Mouse (Mus musculus): ENCODE data around the gene Ebf1. TPM values are rescaled to one million over a fixed set of nuclear protein-coding genes. Genes with fewer than 3 reads are reported as not detected.

The Ebf1 gene
- total RNA-seq, 2 experiments from 2014 or later: 19.7 to 22.8 TPM

DNA sequence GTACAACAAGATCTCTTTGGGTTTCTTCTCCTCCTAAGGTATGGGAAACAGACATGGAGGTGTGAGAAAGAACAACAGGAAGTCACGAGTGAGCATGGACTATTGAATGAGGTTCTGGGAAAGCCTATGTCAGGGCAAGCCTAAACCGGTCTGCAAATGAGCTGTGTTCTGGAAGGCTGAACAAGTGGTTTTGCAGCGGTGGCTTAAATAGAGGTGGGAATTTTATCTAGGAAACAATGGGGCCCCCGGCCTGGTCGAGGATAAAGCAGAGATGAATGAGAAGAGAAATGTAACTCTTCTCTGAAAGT lies 73.1 kb downstream of the Ebf1 start:
- intact Hi-C loops (cut with DNase I): no loop called here
- DNase-seq: no peak

DNA sequence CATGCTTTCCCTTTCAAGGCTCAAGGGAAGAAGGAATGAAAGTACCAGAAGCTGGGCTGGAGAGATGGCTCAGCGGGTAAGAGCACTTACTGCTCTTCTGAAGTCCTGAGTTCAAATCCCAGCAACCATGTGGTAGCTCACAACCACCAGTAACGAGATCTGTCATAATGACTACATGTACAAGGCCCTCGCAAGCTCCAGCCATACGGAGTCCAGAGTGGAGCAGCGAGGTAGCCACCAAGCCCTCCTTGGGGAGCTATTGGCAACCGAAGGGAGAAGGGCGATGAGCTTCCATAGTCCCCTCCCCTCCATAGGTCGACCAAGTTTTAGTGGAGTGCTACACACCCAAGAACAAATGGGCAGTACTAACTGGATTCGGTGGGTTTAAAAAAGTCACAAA lies 78.3 kb downstream of the Ebf1 start:
- intact Hi-C loops (cut with DNase I): no loop called here
- DNase-seq: no peak

DNA sequence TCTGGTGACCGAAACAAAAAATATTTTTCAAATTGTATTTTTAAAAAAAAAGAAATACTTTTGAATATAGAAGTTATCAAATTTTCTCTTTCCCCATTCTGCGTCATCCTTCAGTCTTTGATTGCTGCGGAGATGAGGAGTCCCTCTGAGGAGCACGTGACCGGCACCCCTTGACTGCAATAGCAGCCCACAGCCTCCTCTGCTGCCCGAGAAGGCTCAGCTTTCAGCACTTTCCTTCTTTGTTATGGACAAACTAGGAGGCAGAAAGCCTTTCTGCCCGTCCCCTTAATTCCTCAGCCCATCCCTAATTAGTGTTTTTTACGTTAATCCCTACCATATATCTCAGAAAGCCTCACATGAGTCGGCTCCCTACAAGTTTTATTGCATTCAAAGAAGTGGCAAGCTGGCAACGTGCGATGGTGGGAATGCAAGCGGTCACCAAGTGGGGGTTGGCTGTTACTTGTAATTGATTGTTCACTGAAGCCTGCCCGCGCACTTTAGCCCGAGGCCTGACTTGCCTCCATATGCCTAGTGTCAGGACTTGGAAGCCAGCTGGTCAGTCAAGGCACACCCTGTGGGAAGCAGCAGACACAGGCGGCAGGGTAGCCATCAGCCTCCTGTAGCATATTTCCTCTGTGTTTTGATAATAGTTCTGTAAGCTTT lies 79.6 kb downstream of the Ebf1 start:
- intact Hi-C loops (cut with DNase I): no loop called here
- DNase-seq: no peak

DNA sequence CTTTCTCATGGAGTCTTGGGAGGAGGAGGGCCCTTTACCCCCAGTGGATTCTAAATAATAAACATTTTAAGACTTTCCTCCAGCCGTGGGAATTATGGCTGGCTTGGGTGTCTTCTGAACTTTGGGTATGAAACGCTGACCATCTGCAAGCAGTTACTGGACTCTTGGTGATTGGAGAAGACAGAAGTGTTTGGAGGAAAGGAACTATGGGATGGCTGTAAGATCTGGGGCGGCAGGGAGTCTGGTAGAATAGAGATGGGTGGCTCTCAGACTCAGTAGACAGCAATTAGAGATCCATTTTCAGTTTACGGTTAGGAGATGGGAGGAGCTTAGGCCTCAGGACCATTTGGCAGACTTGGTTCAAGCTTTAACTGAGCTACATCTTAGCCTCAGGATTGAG lies 83.1 kb downstream of the Ebf1 start:
- no peak for DNase-seq
- intact Hi-C loops (cut with DNase I): no loop called here

DNA sequence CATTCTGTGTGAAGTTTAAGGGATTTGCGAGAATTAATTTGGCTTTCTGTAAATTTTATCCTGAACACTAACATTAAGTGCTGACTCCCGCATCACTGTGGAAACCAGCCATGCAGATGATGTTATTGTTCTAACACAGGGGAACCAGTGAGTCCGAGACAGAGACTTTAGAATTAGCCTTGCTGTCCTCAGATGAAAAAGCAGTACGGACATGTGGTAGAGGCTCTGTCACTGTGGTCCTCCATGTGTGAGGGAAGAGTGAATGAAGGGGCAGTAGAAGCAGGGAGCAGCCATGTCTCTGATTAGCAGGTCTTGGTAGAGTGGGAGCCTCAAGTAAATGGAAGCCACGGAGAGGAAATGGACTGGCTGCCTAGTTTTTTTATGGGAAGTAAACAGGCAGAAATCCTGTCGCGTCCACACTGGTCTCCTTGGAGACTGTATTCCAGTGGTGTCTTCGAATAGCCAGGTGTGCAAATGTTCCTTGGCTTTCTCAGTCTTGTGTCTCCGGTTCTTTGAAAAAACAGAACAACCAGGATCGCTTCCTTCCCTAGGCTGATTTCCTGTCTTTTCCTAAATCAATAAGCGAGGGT lies 84.2 kb downstream of the Ebf1 start:
- intact Hi-C loops (cut with DNase I): no loop called here
- DNase-seq: no peak

DNA sequence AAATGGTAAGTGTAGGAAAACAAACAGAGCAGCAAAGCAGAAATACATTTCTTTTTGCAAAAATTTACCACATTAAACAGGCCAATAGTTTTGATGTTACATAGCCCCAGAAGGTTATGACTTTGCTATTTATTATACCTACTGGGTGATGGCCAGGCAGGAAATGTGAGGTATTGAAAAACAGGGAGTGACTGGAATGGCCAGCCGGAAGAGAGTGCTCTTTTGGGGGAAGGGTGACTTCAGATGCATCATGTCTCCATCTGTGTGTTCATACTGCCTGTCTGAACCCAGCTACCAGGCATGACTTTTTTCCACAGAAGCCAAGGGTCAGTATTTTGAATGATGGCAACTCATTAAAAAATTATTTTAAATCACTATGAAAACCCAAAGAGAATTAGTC lies 84.7 kb downstream of the Ebf1 start:
- intact Hi-C loops (cut with DNase I): no loop called here
- DNase-seq: no peak

DNA sequence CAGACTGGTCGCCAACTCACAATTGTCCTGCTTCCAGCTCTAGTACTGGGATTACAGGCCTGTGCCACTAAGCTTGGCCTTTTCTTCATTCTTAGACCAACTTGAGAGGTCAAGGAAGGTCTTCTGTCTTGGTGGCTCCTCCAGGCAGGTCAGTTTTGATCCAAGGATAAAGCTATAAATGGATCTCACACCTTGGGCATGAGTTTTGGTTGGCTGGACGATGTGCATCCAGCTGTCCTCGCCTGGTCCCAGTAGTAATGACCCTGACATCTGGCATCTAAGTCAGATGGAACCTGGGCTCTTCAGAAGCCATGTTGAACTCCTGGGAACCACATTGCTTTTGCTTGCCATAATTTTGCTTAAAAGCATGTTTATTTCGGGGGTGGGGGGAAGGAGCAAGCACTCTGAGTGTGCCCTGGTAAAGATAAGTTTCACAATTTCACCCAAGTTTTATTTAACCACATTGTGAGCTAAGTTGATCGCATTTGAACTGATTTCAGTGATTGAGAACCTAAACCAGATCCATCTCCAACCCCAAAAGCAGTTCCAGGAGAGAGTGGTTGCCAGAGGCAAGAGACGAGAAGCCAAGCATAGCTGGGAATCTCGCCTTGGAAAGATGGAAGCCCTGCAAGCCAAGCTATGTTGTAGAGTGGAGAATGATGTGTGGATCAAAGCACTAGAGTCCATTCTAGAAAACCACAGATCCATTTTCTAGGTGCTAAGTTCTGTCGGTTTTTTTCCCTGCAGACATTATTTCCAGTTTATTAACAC lies 85.8 kb downstream of the Ebf1 start:
- DNase-seq: no peak
- intact Hi-C loops (cut with DNase I): no loop called here

DNA sequence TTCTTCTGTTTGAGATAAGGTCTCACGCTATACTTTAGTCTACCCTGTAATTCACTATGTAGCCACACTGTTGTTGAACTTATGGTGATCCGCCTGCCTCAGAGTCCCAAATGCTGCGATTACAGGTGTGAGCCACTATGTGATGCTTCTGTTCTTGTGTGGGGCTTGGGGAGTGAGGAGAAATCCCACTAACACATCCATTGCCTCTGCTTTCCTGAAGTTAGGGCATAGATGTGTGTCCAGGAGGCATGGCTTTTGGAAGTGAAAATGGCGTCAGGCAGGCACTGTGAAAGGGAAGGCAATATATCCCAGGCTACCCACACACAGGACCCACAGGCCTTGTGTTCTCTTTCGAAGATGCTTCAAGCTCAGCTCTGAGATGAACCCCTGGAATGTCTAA lies 86.8 kb downstream of the Ebf1 start:
- intact Hi-C loops (cut with DNase I): no loop called here
- no peak for DNase-seq

DNA sequence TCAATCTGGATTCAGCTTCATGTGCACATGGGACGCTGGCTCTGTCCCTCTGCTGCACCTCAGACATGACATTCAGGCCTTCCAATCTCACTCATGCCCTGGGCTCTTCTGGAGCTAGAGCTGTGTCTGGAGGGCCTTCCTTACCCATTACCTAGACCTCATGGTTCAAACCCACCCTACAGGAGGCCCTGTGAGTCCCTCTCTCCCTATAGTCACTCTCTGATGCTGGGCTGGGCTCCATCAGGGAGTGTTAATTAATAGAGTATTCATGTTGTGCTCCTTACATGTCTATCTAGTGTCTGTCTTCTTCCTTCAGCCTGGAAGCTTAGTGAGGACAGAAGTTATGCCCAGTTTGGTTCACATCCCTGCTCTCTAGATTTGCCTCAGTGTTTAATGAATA lies 88.7 kb downstream of the Ebf1 start:
- intact Hi-C loops (cut with DNase I): no loop called here

DNA sequence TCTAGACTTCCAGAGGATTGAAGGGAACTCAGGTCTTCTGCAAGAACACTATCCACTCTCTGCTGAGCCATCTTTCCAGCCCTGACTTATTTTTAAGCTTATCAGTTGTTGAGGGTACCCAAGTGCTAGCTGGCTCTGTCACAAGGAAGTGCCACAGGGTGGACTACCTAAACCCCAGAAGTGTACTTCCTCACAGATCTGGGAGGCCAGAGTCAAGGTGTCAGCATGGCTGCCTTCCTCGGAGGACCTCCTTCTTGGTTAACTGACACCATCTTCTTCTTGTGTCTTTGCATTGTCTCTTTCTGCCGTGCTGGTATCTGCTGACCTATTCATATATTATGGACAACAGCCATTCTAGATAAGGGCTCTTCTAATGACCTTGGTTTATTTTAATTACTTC lies 89.3 kb downstream of the Ebf1 start:
- no peak for DNase-seq
- intact Hi-C loops (cut with DNase I): no loop called here

More for the DNA sequence above, 88.7 kb downstream of the Ebf1 start:
- DNase-seq: no peak

DNA sequence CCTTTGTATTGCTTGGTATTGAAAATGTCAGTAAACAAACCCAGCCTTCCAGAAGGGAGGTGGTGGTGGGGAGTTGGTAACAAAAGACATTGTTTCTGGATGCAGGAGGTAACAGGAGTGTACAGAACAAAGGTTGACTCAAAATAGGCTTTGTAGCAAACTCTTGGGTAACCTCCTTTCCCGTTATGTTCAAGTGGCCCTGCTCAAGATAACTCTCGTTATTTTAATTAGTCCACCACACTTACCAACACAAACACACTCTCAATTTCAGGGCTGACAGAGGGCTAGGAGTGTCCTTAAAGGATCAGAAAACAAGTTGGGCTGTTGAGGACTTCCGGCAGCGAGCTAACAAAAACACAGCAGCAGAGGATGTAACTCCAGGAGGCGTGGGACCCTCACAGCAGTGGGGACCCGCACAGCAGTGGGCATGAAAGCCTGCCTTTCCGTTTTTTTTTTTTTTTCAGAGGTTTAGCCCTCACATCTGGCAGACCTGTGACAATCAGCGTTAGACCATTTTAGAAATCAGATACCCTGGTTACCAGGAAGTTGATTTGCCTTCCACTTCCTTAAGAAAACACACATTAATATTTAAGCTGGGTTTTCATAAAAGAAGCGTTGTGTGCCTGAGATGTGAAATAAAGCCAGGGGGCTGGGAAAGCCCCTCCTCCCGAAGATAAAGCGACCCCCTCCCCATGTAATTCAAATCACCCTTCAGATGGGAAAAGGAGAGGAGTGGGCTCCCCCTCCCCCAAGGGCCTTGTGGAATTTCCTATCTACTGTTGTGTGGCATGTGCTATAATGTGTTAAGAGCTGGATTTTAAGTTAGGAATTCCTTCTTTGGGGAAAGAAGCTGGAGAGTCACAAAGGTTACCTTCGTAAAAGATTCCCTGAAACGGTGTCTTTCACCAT lies 90.5 kb downstream of the Ebf1 start:
- DNase-seq: no peak
- intact Hi-C loops (cut with DNase I): no loop called here

DNA sequence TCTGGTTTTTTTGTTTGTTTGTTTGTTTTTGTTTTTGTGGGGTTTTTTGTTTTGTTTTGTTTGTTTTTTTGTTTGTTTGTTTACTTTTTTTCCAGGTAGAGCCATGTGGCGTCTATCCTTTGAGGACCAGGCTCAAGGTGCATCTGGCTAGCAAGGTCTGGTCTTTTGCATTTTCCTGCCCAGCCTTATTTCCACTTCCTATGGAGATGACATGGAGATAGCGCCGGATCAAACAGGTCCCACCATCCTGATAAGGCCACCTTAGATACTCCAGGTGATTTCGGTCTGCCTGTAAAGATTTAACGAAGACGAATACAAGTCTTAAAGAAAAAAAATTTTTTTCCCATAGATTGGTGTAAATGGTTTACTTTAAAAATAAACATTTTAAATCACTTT lies 91.2 kb downstream of the Ebf1 start:
- DNase-seq: no peak
- intact Hi-C loops (cut with DNase I): no loop called here

DNA sequence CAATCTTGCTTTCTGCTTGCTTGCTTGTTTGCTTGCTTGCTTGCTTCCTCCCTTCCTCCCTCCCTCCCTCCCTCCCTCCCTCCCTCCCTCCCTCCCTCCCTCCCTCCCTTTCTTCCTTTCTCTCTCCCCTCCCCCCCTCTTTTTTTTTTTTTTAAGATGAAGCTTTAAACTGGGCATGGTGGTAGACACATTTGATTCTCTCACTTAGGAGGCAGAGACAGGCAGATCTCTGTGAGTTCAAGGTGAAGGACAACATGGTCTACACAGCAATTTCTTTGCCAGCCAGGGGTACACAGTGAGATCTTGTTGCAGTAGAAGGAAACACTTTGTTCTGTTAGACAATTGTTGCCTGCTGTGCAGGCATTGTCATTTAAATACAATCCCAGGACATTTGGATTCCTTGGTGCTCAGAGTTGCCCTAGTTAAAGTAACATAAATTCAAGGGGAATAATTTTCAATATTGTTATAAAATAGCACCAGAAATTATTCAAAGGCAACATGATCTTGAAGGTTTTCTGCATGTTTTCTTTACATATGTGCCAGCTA lies 92.0 kb downstream of the Ebf1 start:
- intact Hi-C loops (cut with DNase I): no loop called here
- DNase-seq: no peak

DNA sequence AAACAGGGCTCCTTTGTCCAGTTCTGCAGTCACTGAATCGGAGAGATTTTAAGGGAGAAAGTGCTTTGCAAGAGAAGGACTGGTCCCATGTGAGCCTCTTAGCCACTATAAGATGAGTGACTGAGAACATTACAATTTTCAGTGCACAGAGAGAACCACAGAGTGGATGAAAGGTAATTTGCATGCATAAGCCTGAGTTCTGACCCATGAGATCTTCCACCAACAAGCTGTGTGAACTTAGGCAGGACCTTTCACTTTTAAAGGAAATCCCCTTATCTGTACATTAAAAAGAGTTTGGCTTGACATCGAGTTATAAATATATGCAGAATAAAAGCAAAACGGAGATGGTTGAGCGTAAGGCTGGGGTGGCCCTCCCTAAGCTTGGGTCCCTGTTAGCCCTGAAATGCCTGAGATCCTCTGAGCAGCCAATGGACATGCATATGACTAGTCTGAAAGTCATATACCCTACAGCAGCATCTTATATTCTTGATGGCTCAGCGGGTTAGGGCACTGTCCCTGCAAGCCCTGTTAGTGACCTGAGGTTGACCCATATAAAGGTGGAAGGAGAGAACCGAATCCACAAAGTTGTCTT lies 92.8 kb downstream of the Ebf1 start:
- no peak for DNase-seq
- intact Hi-C loops (cut with DNase I): no loop called here

DNA sequence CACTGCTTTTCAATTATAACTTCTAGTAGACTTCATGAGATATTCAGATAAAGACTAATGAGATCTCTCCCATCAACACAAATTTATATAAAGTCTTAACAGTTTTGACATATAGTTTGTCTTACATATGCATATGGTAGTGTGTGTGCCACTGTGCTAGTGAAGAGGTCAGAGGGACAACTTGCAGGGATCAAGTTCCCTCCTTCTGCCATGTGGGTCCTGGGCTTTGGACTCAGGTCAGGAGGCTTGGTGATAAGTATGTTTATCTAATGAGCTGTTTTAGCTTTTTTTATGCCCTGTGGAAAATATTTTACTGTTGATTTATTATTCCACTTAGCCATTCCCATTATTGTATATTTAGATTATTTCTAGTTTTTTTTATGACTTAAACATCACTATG lies 93.7 kb downstream of the Ebf1 start:
- no peak for DNase-seq
- intact Hi-C loops (cut with DNase I): no loop called here

DNA sequence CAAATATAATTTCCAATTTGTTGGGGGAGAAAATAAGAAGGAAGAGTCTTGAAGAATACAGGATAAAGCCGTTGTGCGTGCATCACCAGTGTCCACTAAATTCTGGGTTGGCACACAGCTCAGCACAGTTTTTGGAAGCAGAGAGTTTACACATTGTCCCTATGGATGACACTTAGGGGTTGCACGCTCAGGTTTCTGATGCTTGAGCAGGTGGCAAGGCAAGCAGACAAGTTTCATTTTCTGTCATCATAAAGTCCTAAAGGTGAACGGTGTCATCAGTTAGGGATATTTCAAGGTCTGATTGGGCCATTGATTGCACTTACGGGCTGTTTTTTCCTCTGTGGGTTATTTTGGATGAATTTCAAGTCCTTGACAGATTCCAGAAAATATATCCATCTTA lies 97.1 kb downstream of the Ebf1 start:
- intact Hi-C loops (cut with DNase I): no loop called here
- DNase-seq: no peak

DNA sequence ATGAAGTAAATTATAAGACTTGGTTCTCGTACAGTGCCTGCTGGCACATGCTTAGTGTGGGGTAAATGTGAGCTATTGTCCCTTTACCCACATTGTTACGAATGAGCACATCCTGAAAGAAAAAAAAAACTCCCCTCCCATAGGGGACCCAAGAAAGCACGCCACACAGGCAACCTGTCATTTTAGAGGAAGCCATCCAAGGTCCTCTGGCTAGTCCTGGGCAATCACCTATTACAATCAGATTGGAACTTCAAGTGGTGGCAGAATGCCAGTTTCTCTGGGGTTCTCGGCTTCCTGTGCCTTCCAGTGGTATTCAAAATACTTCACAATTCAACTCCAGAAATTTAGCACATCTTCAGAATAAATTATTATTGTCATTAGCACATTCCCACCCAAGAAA lies 98.7 kb downstream of the Ebf1 start:
- peak in 1 of 2 experiments; percentile 17 for DNase-seq
- intact Hi-C loops (cut with DNase I): no loop called here

DNA sequence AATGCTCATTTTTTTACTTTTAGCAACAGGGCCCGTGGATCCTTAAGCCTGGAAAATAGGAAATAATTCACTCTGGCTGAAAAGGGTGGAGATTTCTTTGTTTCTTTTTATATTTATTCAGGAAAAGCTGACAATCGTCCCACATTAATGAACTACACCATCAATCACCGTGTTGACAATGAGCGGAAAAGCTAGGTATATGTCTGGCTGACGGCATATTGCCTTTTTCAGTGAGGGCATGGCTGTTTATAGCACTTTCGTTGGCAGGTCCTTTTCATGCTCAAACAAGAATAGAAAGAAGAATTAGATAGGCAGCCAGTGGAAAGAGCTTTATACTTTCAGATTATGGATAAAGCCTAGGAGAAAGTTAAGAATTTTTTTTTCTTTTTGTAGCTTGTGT lies 99.8 kb downstream of the Ebf1 start:
- no peak for DNase-seq
- intact Hi-C loops (cut with DNase I): no loop called here

DNA sequence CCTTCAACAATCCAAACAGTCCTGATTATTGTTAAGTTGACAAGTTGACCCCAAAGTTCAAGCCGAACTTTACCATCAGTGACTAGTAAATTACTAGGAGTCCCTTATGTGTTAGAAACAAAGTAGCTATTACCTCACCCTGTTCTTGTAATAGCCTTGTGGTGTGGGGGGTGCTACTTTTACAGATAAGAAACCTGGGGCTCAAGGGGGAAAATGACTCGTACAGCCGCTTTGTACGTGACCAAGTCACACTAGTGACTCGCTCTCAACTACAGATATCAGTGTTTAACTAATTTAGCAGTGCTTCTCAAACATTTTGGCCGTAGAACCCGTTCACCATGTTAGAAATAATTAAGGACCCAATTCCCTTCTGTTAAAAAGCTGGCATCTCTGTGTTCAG lies 100.5 kb downstream of the Ebf1 start:
- intact Hi-C loops (cut with DNase I): no loop called here
- DNase-seq: no peak

DNA sequence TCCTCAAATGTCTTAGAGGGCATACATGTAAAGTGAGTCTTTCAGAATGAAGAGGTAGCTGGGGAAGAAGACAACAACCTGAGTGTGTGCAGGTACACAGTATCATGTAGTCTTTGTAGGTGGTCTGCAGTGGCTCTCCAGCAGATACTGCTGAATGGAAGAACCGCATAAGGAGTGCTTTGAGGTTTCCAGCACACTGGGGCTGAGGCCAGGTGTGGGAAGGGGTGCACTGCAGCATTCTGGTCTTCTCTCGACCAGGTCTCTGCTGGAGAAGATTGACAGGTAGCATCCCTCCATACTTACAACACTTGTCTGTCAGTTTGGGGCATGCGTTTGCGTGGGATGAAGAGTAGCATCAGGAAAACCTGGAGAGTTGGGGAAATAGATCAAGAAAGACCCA lies 104.9 kb downstream of the Ebf1 start:
- DNase-seq: no peak
- intact Hi-C loops (cut with DNase I): no loop called here

Measured in heart, postnatal 14 days (tissue).